Mouse (Mus musculus) ES-E14 (cell line): ENCODE results near the gene Epb41l2. TPM values are rescaled to one million over a fixed set of nuclear protein-coding genes. Genes with fewer than 3 reads are reported as not detected.

Experiments used
- DNase-seq: peaks from one replicate; pipeline ENCODE4 v3.0.0-alpha.2; 2013; ENCODE audit warnings: low read depth, low spot score
- H3K27ac ChIP-seq: 2 replicates; pipeline ENCODE4 v1.5.1; 2012; ENCODE audit warnings: low read depth, mild to moderate bottlenecking, low read length, moderate library complexity, mixed read lengths; ENCODE audit not compliant: poor library complexity, insufficient read depth, severe bottlenecking
- H3K36me3 ChIP-seq: 2 replicates; pipeline ENCODE4 v1.6.1; 2012; ENCODE audit warnings: mild to moderate bottlenecking, low read length, moderate library complexity, mixed read lengths; ENCODE audit not compliant: control insufficient read depth, poor library complexity, insufficient read depth, severe bottlenecking
- H3K4me1 ChIP-seq, 2 experiments: fragments of 150-350 bp in 1 of 2; sonication (generic) in 1 of 2; 2 replicates each; pipeline ENCODE4 v1.6.1; 2012; ENCODE audit warnings: low read length in 2 of 2, mild to moderate bottlenecking in 1 of 2, mixed read lengths in 1 of 2; ENCODE audit not compliant: control insufficient read depth in 2 of 2, insufficient read depth in 2 of 2, poor library complexity in 1 of 2
- H3K4me3 ChIP-seq, 2 experiments: fragments of 150-350 bp in 1 of 2; sonication (generic) in 1 of 2; 2 replicates each; pipeline ENCODE4 v1.5.1; 2012; ENCODE audit warnings: low read length in 2 of 2, low read depth in 1 of 2, mild to moderate bottlenecking in 1 of 2, mixed read lengths in 1 of 2; ENCODE audit not compliant: insufficient read depth in 1 of 2, poor library complexity in 1 of 2, severe bottlenecking in 1 of 2
- H3K9ac ChIP-seq: 2 replicates; pipeline ENCODE4 v1.6.1; 2012; ENCODE audit warnings: low read depth, mild to moderate bottlenecking, low read length, mixed read lengths; ENCODE audit not compliant: poor library complexity, insufficient read depth, severe bottlenecking
- H3K9me3 ChIP-seq: fragments of 150-350 bp; sonication (generic); 2 replicates; pipeline ENCODE4 v1.6.1; 2012; ENCODE audit warnings: low read depth, mild to moderate bottlenecking, low read length; ENCODE audit not compliant: control insufficient read depth, insufficient read depth
- CHD2 ChIP-seq: IDR thresholded peaks from 2 replicates; pipeline ENCODE4 v1.6.1; 2014; ENCODE audit warnings: mild to moderate bottlenecking, low read depth, low read length, inconsistent platforms
- HCFC1 ChIP-seq: IDR thresholded peaks from 2 replicates; pipeline ENCODE4 v1.6.1; 2012; ENCODE audit warnings: low read length, inconsistent platforms, borderline replicate concordance; ENCODE audit not compliant: insufficient read depth
- MAFK ChIP-seq: IDR thresholded peaks from 2 replicates; pipeline ENCODE4 v1.6.1; 2014; ENCODE audit warnings: mild to moderate bottlenecking, low read depth, low read length, inconsistent platforms; ENCODE audit not compliant: insufficient read depth
- ZC3H11A ChIP-seq: IDR thresholded peaks from 2 replicates; pipeline ENCODE4 v1.6.1; 2012; ENCODE audit warnings: low read depth, mild to moderate bottlenecking, inconsistent platforms, low read length, borderline replicate concordance
- ZNF384 ChIP-seq: IDR thresholded peaks from 2 replicates; pipeline ENCODE4 v1.6.1; 2012; ENCODE audit warnings: low read depth, low read length, inconsistent platforms
- in situ Hi-C, 2 experiments: fragments of 600-800 bp; cut with MboI; formaldehyde crosslinking; loops; one replicate each; pipeline ENCODE4 v1.15.1; 2025; ENCODE audit warnings: low sequenced_read_pairs in 2 of 2, inconsistent platforms in 1 of 2; ENCODE audit not compliant: unreplicated experiment in 2 of 2
- total RNA-seq: library from RNA; depleted of rRNA; stranded (reverse); fragments of 300-350 nt; gene quantifications from 2 replicates; pipeline ENCODE4 v1.2.3, GENCODE M21; 2012

Gene Epb41l2
- total RNA-seq, 1 experiment: 72.5 TPM

- in situ Hi-C loops: no loop called here
- H3K4me1 ChIP-seq: no peaks in the 10 kb centered on the region
- no peaks in the 10 kb centered on the region for H3K9me3 ChIP-seq
- TF ChIP-seq ZC3H11A (no peak), ZNF384 (no peak), CHD2 (no peak), MAFK (no peak), HCFC1 (no peak)
- H3K36me3 ChIP-seq: peaks cover 8% of the 10 kb centered on the region
- no peak overlapping the region for H3K4me3 ChIP-seq
- H3K9ac ChIP-seq: no peak overlapping the region
- no peak overlapping the region for H3K27ac ChIP-seq
- no peak for DNase-seq
Observed at GRCm38 (mm10) chr10:25449312-25450020, 89.9 kb downstream of the Epb41l2 start.

GRCm38 (mm10) chr10:25453150-25453549, 93.6 kb downstream of the Epb41l2 start:
- no peak for TF ChIP-seq MAFK
- no peak for TF ChIP-seq HCFC1
- TF ChIP-seq CHD2: no peak
- no peak for TF ChIP-seq ZNF384
- TF ChIP-seq ZC3H11A: no peak
- no peak overlapping the region for H3K9ac ChIP-seq

GRCm38 (mm10) chr10:25453772-25454171, 94.2 kb downstream of the Epb41l2 start:
- Histone ChIP-seq H3K9me3 (no peaks in the 10 kb centered on the region), H3K36me3 (peaks cover 7% of the 10 kb centered on the region; the same call in 1 of the 2 replicates), H3K4me1 (peaks cover 0 to 1% of the 10 kb centered on the region in 2 experiments; a peak in 1 of 4 replicates), H3K4me3 (no peak overlapping the region), H3K27ac (no peak overlapping the region), H3K9ac (no peak overlapping the region)
- in situ Hi-C loops: no loop called here
- DNase-seq: no peak
- TF ChIP-seq HCFC1 (no peak), MAFK (no peak), CHD2 (no peak), ZC3H11A (no peak), ZNF384 (no peak)

More at GRCm38 (mm10) chr10:25453150-25453549, 93.6 kb downstream of the Epb41l2 start:
- no peak for DNase-seq
- no peaks in the 10 kb centered on the region for H3K4me1 ChIP-seq
- H3K36me3 ChIP-seq: peaks cover 7% of the 10 kb centered on the region; the same call in 1 of the 2 replicates
- no peaks in the 10 kb centered on the region for H3K9me3 ChIP-seq
- H3K27ac ChIP-seq: no peak overlapping the region
- H3K4me3 ChIP-seq: no peak overlapping the region
- in situ Hi-C loops: no loop called here

GRCm38 (mm10) chr10:25457118-25457517, 97.5 kb downstream of the Epb41l2 start:
- no peak for DNase-seq
- Histone ChIP-seq H3K9me3 (no peaks in the 10 kb centered on the region), H3K27ac (no peak overlapping the region), H3K4me1 (peaks cover 0 to 3% of the 10 kb centered on the region in 2 experiments; a peak in 1 of 4 replicates), H3K9ac (no peak overlapping the region), H3K4me3 (no peak overlapping the region), H3K36me3 (peaks cover 7% of the 10 kb centered on the region; the same call in 1 of the 2 replicates)
- TF ChIP-seq HCFC1: no peak
- no peak for TF ChIP-seq MAFK
- TF ChIP-seq CHD2: no peak
- no peak for TF ChIP-seq ZC3H11A
- no peak for TF ChIP-seq ZNF384
- in situ Hi-C loops: no loop called here

GRCm38 (mm10) chr10:25457996-25458395, 98.4 kb downstream of the Epb41l2 start:
- in situ Hi-C loops: no loop called here
- TF ChIP-seq ZC3H11A (no peak), MAFK (no peak), HCFC1 (no peak), CHD2 (no peak), ZNF384 (no peak)
- Histone ChIP-seq H3K4me3 (no peak overlapping the region), H3K9me3 (no peaks in the 10 kb centered on the region), H3K4me1 (peaks cover 0 to 3% of the 10 kb centered on the region in 2 experiments; a peak in 1 of 4 replicates), H3K36me3 (peaks cover 7% of the 10 kb centered on the region; the same call in 1 of the 2 replicates), H3K27ac (0 out of 2 replicates have a peak overlapping the region, but pooled peaks have one; percentile 50), H3K9ac (no peak overlapping the region)
- DNase-seq: no peak
